Mouse (Mus musculus): Measurements from ENCODE around the gene Dok4. TPM values are rescaled to one million over a fixed set of nuclear protein-coding genes. Genes with fewer than 3 reads are reported as not detected.

Dok4 gene
- 10 to 100 TPM; 24.1 to 26.4 TPM for total RNA-seq (2021)
- long read RNA-seq, experiment 1, transcript Dok4-204 (8 exons, 2,558 nt), result major isoform, 12 of 17 reads
- long read RNA-seq, experiment 1, partial matches to known transcripts, result 3 of 17 reads
- long read RNA-seq, experiment 1, other reads (novel, unspliced or antisense), result 1 of 17 reads
- long read RNA-seq, experiment 2, transcript Dok4-204 (8 exons, 2,558 nt), result major isoform, 15 of 23 reads
- long read RNA-seq, experiment 2, partial matches to known transcripts, result 7 of 23 reads
- long read RNA-seq, experiment 2, other reads (novel, unspliced or antisense), result 1 of 23 reads

- peak within 1 kb of the TSS; percentile 65 for H3K4me3 ChIP-seq
- peak within 1 kb of the TSS; percentile 23; the same call in 1 of the 2 replicates for H3K27ac ChIP-seq
- no peak for TF ChIP-seq CTCF (conservative IDR thresholded peaks at IDR 0.05)
- peak in 1 of 2 experiments; percentile 74 for DNase-seq (ENCODE audit: low spot score in 2 of 2)
These were observed at the start of gene Dok4 for GRCm38 (mm10) chr8:94876197-94876730. TSS of gene Dok4 (minus strand) at chr8:94876330.

GRCm38 (mm10) chr8:94923405-94923804 lies 47.3 kb upstream of the Dok4 start, which contains the start of gene Adgrg5:
TSS of gene Adgrg5 (plus strand) at chr8:94923694.
- no peak for DNase-seq (ENCODE audit: low spot score in 2 of 2)
- H3K4me3 ChIP-seq, result no peak within 1 kb of the TSS
- TF ChIP-seq CTCF (conservative IDR thresholded peaks at IDR 0.05), result no peak
- H3K27ac ChIP-seq, result no peak within 1 kb of the TSS

GRCm38 (mm10) chr8:94922602-94923001 lies 46.5 kb upstream of the Dok4 start:
- TF ChIP-seq CTCF (conservative IDR thresholded peaks at IDR 0.05), result no peak
- no peak overlapping the region for H3K27ac ChIP-seq
- DNase-seq (ENCODE audit: low spot score in 2 of 2), result no peak
- no peak overlapping the region for H3K4me3 ChIP-seq

- TF ChIP-seq CTCF (conservative IDR thresholded peaks at IDR 0.05), result no peak
- Histone ChIP-seq H3K4me3 (no peak overlapping the region), H3K27ac (no peak overlapping the region)
- no peak for DNase-seq (ENCODE audit: low spot score in 2 of 2)
These were observed 46.0 kb upstream of the Dok4 start for GRCm38 (mm10) chr8:94922176-94922575.

- Histone ChIP-seq H3K27ac (no peak overlapping the region), H3K4me3 (no peak overlapping the region)
- no peak for TF ChIP-seq CTCF (conservative IDR thresholded peaks at IDR 0.05)
- no peak for DNase-seq (ENCODE audit: low spot score in 2 of 2)
These were observed 43.1 kb upstream of the Dok4 start for GRCm38 (mm10) chr8:94919256-94919655.

GRCm38 (mm10) chr8:94917851-94918495 lies 41.8 kb upstream of the Dok4 start, which contains the start of gene Ccdc102a:
TSS of gene Ccdc102a (minus strand) at chr8:94918098.
- no peak for DNase-seq (ENCODE audit: low spot score in 2 of 2)
- peak within 1 kb of the TSS; percentile 77 for H3K27ac ChIP-seq
- peak within 1 kb of the TSS; percentile 60 for H3K4me3 ChIP-seq
- TF ChIP-seq CTCF (conservative IDR thresholded peaks at IDR 0.05), result no peak

- DNase-seq (ENCODE audit: low spot score in 2 of 2), result peak; percentile 73 to 79
- TF ChIP-seq CTCF (conservative IDR thresholded peaks at IDR 0.05), result peak; percentile 91
- H3K4me3 ChIP-seq, result peak overlapping the region; percentile 60
- peak overlapping the region; percentile 77; the same call in 1 of the 2 replicates for H3K27ac ChIP-seq
These were observed 41.2 kb upstream of the Dok4 start for GRCm38 (mm10) chr8:94917352-94917751.

GRCm38 (mm10) chr8:94916960-94917324 lies 40.8 kb upstream of the Dok4 start:
- no peak for DNase-seq (ENCODE audit: low spot score in 2 of 2)
- no peak for TF ChIP-seq CTCF (conservative IDR thresholded peaks at IDR 0.05)
- H3K4me3 ChIP-seq, result peak overlapping the region; percentile 60
- H3K27ac ChIP-seq, result peak overlapping the region; percentile 25; the same call in 1 of the 2 replicates

- Histone ChIP-seq H3K4me3 (no peak overlapping the region), H3K27ac (no peak overlapping the region)
- no peak for TF ChIP-seq CTCF (conservative IDR thresholded peaks at IDR 0.05)
- DNase-seq (ENCODE audit: low spot score in 2 of 2), result no peak
These were observed 40.3 kb upstream of the Dok4 start for GRCm38 (mm10) chr8:94916311-94916959.

GRCm38 (mm10) chr8:94914701-94915101 lies 38.6 kb upstream of the Dok4 start:
- no peak for TF ChIP-seq CTCF (conservative IDR thresholded peaks at IDR 0.05)
- no peak for DNase-seq (ENCODE audit: low spot score in 2 of 2)
- Histone ChIP-seq H3K27ac (no peak overlapping the region), H3K4me3 (no peak overlapping the region)

GRCm38 (mm10) chr8:94914256-94914655 lies 38.1 kb upstream of the Dok4 start:
- Histone ChIP-seq H3K4me3 (no peak overlapping the region), H3K27ac (no peak overlapping the region)
- DNase-seq (ENCODE audit: low spot score in 2 of 2), result no peak
- no peak for TF ChIP-seq CTCF (conservative IDR thresholded peaks at IDR 0.05)

GRCm38 (mm10) chr8:94913061-94913660 lies 37.0 kb upstream of the Dok4 start:
- peak overlapping the region; percentile 48 for H3K4me3 ChIP-seq
- H3K27ac ChIP-seq, result no peak overlapping the region
- peak; percentile 75 for TF ChIP-seq CTCF (conservative IDR thresholded peaks at IDR 0.05)
- peak in 1 of 2 experiments; percentile 35 for DNase-seq (ENCODE audit: low spot score in 2 of 2)
